Mouse (Mus musculus): ENCODE measurements around the gene Tnrc18.

DNA sequence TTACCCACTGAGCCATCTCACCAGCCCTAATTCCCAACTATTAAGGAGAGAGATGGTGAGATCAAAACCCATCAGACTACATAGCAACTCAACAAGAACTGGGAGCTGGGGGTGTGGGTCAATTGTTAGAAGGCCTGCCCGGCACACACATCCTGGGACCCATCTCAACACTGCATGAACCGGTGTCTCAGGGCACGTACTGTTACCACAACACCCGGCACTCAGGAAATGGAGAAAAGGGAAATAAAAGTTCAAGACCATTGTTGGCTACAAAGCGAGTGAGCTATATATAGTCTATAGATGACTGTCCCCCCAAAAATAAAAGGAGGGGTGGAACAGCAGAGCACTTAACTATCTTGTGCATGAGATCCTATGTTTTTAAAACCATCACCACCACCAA, 30.8 kb downstream of the Tnrc18 start:
- TF ChIP-seq CTCF (IDR thresholded peaks at IDR 0.05; ENCODE audit: control insufficient read depth, insufficient read depth, insufficient replicate concordance, low read depth, low read length), result no peak
- no peak for TF ChIP-seq POLR2A (IDR thresholded peaks at IDR 0.05; ENCODE audit: control insufficient read depth, low read depth, low read length)

Measured in testis, adult 2 months (tissue).